Mouse (Mus musculus): ENCODE data around the gene Ccdc77.

GRCm38 (mm10) chr6:120312443-120312842 lies 51.7 kb downstream of the Ccdc77 start:
- TF ChIP-seq CTCF (IDR thresholded peaks at IDR 0.05; ENCODE audit: low read depth, low read length) (no peak), POLR2A (IDR thresholded peaks at IDR 0.05; ENCODE audit: insufficient read depth, low read length) (no peak)

Data from ES-Bruce4 (cell line).